Mouse (Mus musculus) Patski (cell line): ENCODE data around the gene Hesx1. TPM values are rescaled to one million over a fixed set of nuclear protein-coding genes. Genes with fewer than 3 reads are reported as not detected.

ENCODE experiments used
- ATAC-seq: fragments of 100-300 bp; one replicate; pipeline ENCODE4 v1.8.0; 2021
- CTCF ChIA-PET: fragments of 350-600 bp; sonication (Branson Sonifier 250); formaldehyde crosslinking; loops from one replicate; lab custom pipeline; 2022; ENCODE audit warnings: inconsistent platforms; lab: Charles Lee
- POLR2A ChIA-PET: fragments of 350-600 bp; sonication (Branson Sonifier 250); formaldehyde crosslinking; loops from one replicate; lab custom pipeline; 2022; ENCODE audit warnings: antibody characterized with exemption, inconsistent platforms; lab: Charles Lee
- DNase-seq: peaks from one replicate; pipeline ENCODE4 v3.0.0-alpha.2; 2011; ENCODE audit warnings: low read depth, low spot score
- H3K27me3 ChIP-seq: fragments of 371-371 bp; one replicate; pipeline ENCODE4 v1.5.1; 2021
- CTCF ChIP-seq: fragments of 100-300 bp; IDR thresholded peaks from one replicate; pipeline ENCODE4 v1.5.1; 2021
- in situ Hi-C: fragments of 300-500 bp; cut with MboI; formaldehyde crosslinking; loops from 3 replicates; pipeline ENCODE4 v1.11.1; 2018; ENCODE audit warnings: low pct_unique_long_range_greater_than_20kb, mixed read lengths
- polyA plus RNA-seq: library from polyadenylated mRNA; unstranded; gene quantifications from one replicate; pipeline ENCODE4 v1.2.3, GENCODE M21; 2021

Gene Hesx1
- polyA plus RNA-seq, 1 experiment from 2014 or later, result not detected

- DNase-seq, result no peak
- POLR2A ChIA-PET, result no interaction called here
- no peaks in the 10 kb centered on the region for H3K27me3 ChIP-seq
- CTCF ChIA-PET, result interaction anchor here (1.2 to 1.6 kb wide), 3 partner anchors 17 to 21 kb away, joined by 3 to 4 read pairs (median 4); no protein-coding TSS in a partner anchor
- in situ Hi-C loops, result no loop called here
- no peak for ATAC-seq
- TF ChIP-seq CTCF, result no peak
These were observed 56.6 kb downstream of the Hesx1 start for GRCm38 (mm10) chr14:27050560-27051510.

GRCm38 (mm10) chr14:27051511-27051895 lies 57.3 kb downstream of the Hesx1 start:
- H3K27me3 ChIP-seq, result no peaks in the 10 kb centered on the region
- POLR2A ChIA-PET, result interaction anchor here (0.8 kb wide), 1 partner anchor 34 kb away, joined by 3 read pairs; no protein-coding TSS in a partner anchor
- CTCF ChIA-PET, result interaction anchor here (1.2 to 1.6 kb wide), 3 partner anchors 16 to 21 kb away, joined by 3 to 4 read pairs (median 4); no protein-coding TSS in a partner anchor
- in situ Hi-C loops, result no loop called here
- ATAC-seq (no peak), DNase-seq (no peak)
- no peak for TF ChIP-seq CTCF

Other genes with a start within 250 kb of the Hesx1 start
- gene Asb14, start 99.9 kb upstream of the Hesx1 start, polyA plus RNA-seq, result 0.06 TPM
- 18.3 TPM for gene Appl1, start 23.2 kb upstream of the Hesx1 start, polyA plus RNA-seq
- gene Il17rd, start 44.5 kb downstream of the Hesx1 start, polyA plus RNA-seq, result 6.8 TPM
- gene Arhgef3, start 120.5 kb downstream of the Hesx1 start, polyA plus RNA-seq, result 3.4 TPM